Mouse (Mus musculus) lung, postnatal 4 days (tissue): ENCODE results near the gene Degs2.
A peak's percentile ranks its signal among the peaks of the same experiment; 100 is the strongest.

Source experiments
- DNase-seq, 2 experiments: peaks; one replicate each; pipeline ENCODE4 v3.0.0; 2021

Degs2 gene

GRCm38 (mm10) chr12:108699576-108699975 lies 2.5 kb downstream of the Degs2 start:
- DNase-seq, result peak in 1 of 2 experiments; percentile 14

DNA sequence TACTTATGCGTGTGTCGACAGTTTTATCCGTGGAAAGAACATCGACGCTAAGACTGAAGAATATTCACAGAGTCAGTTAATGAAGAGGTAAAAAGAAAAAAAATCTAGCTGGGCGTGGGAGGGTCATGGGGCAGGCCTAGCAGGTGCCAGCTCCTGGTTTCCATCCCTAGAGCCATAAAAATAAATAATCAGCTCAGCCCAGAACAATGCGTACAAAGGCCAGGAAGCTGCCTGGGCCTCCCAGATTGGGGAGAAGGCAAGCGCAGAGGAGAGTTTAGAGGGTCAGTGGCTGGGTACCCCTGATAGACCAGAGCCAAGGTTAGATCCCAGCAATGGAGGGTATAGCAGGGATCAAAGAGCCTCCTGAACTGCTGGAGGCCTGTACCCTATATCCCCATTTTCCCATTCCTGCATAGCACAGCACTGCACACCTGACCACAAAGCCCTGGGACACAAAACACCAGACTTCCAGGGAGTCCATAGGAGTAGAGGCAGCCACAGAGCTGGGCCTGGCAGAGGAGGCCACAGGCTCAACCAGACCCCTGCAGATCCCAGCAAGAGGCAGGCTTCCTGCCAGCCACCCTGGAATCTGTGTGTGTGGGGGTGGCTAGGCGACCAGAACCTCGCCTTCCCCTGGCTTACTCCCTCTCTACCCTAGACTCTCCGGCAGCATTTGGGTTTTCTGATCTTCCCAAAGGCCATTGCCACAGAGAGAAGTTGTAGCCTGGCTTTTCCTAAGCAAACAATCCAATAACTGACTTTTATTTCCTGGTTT lies 3.2 kb downstream of the Degs2 start:
- DNase-seq, result peak; percentile 9 to 27

DNA sequence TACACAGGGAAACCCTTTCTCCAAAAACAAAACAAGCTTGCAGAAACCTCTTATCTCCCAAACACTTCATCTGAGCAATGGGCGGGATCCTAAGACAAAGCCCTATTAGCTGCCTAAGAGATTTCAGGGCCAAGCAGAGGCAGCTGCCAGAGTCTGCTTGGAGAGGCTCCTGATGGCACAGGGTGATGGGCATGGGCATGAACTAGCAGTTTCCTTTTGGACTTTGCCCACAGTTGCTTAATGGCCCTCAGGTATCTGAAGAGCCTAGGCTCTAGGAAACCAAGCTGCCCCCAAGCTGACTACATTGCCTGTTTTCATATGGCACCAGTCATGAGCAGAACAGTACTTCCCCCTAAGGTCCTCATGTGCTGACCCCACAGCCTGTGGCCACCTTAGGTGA lies 7.9 kb downstream of the Degs2 start:
- DNase-seq, result no peak

DNA sequence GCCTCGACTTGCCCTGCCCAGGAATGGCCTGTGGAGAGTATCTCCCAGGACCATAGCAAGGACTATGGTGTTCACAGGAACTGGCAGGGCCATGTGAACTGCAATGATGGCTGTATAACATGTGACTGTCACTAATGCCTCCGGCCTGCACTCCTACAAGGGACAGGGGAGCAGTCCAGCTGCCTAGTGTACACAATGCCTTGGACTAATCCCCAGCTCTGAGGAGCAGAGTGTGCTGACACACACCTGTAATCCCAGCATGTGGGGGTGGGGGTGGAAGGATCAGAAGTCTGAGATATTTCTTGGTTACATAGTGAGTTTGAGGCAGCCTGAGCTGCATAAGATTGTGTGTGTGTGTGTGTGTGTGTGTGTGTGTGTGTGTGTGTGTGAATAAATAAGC lies 8.5 kb downstream of the Degs2 start:
- DNase-seq, result no peak

DNA sequence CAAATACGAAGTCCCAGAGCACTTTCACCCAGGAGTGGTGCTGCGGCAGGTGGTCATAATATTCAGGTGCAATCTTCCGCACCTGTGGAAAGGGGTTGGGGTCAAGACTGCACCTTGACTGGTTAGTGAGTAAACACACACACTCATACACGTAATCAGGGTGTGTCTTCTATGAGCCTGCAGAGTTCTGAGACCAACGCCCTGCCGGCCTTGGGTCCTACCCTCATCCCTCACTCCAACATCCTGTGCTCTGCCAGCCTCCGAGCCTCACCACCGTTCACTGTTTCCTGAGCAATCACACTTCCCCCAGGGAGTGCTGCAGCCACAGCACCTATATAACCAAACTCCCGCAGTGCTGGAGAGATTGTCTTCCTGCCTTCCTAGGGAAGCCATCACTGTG lies 11.6 kb downstream of the Degs2 start:
- no peak for DNase-seq

DNA sequence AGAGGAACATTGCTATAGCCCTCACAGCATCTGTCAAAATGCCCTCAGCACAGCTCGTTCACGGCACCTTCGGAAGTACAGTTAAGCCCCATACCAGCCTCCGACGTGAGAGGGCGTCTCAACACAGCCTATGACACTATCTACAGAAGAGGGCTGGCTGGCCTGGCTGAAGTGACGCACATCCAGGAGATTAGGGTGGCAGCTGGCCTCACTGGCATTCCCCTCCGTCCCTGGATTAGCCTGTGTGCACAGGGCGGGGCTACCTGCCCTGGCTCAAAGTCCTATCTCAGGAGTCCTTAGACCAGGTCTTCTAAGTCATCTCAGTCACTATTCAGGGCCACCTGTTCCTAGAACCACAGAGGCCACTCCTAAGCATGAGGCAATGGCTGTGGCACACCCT lies 12.9 kb downstream of the Degs2 start:
- peak; percentile 45 to 61 for DNase-seq

DNA sequence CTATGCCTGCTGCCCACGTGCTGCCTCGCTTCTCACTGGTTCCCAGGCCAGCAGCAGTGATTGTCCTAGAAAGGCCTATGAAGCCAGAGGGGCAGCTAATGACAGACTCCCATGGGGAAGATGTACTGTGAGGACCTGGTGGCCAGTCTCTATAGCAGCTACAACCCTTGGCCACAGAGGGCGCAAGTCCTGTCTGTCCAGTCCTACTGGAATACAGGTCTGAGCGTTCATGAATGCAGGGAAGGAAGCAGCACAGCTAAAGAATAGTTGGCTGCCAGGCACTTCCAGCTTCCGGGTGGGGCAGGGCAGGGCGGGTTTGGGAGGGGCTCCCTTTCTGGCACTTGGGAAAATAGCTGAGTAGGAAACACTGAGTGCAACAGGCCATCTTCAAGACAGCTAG lies 15.2 kb downstream of the Degs2 start:
- DNase-seq, result peak; percentile 61 to 66

- no peak for DNase-seq
Measured at GRCm38 (mm10) chr12:108686463-108686862, 15.7 kb downstream of the Degs2 start.

GRCm38 (mm10) chr12:108682240-108683023 lies 19.7 kb downstream of the Degs2 start:
- DNase-seq, result no peak

GRCm38 (mm10) chr12:108680861-108681260 lies 21.3 kb downstream of the Degs2 start:
- DNase-seq, result no peak

DNA sequence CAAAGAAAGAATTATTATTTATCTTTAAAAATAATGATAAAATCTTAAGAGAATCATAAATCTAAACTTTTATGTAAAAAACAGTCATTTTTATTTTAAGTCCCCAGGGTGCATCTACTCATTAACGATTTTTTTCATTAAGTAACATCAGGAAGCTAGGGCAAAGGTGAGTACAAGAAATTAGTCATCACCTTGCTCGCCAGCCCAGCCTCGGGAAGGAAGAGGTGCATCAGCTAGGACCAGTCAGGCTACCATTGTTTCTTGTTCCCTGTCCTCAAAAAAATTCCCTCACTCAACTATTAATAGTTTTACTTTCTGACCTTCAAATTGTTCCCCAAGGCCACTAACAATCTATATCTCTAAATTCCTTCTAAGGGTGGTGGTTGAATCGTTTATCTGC lies 23.7 kb downstream of the Degs2 start:
- DNase-seq, result no peak

DNA sequence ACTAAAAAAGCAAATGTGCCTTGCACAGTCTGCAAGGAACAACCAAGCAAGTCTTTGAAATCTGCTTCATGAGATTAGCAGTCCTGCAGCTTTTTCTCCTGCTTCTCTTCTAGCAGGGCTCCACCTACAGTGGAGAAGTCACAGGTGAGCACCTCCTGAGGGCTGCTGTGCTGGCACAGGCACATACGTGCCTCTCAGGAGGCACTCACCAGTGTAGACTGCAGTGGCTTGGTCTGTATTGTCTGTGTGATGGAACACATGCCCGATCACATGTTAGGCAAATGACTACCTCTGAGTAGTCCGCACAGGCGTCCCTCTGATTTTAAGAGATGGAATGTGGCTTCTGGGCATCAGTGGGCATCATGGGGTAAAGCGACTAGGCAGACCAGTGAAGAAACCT lies 25.0 kb downstream of the Degs2 start:
- DNase-seq, result no peak

DNA sequence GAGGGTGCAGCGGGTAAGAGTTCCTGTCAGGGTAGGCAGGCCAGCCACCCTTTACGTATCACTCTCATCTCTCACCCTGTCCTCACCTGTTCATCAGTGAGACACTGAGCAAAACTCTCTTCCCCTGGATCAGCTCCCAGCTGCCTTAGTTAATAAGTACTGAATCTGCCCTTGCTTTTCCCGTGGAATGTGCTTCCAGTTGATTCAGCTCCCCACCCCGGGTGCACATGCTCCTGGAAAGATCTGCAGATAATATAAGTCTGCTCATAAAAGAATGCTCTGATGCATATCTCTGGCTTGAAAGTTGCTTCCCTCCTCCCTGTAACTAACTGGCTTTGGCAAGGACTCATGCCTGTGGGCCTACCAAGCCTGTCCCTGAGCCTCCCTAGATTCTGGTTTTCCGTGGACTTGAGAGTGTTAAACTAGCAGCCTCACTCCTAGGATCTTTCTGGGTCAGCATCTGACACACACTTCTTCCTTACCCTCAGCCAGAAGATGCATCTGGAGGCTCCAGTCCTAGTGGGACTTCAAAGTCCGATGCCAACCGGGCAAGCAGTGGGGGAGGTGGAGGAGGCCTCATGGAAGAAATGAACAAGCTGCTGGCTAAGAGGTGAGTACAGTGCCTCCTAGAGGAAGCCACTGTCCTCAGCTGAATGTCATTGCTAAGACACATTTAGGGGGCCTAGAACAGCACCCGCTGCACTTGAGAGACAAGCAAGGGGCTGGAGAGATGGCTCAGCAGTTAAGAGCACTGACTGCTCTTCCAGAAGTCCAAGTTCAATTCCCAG lies 26.3 kb downstream of the Degs2 start:
- DNase-seq, result no peak

DNA sequence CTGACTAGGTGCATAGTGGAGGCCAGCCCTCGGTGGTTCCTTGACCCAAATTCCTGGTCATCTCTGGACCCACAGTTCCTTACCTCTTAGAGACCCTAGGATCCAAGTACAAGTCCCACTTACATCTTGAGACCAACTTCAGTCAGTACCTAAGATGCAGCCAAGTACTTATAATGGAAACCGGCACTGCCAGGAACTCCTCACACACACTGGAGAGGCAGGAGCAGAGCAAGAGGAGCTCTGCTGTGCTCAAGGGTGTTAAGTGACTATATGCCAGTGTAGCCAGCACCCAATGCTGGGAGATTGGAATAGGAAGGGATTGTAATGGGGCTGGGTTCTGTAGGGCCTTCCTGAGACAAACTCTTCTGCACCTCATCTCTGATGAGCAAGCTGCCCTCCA lies 27.2 kb downstream of the Degs2 start:
- peak in 1 of 2 experiments; percentile 43 for DNase-seq

- DNase-seq, result peak; percentile 50 to 69
Measured at GRCm38 (mm10) chr12:108674502-108674901, 27.6 kb downstream of the Degs2 start.

GRCm38 (mm10) chr12:108673546-108673945 lies 28.6 kb downstream of the Degs2 start:
- no peak for DNase-seq

DNA sequence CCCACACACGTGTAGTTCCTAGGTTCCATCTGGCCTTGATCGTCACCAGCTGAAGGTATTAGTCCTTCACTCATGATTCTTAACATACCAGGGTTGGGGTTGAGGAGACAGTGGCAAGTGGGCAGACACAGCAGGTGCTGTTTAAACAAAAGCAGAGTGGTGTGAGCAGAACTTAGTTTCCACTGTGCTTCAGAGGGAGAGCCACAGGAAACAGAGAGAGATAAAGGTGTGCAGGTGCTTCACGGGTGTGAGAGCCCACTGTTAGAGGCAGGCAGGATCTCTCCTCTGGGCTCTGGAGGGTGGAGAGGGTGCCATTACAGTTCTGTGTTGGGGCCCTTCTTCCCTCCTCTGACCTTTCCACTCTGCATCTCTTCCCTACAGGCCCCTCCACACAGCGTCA lies 29.2 kb downstream of the Degs2 start:
- no peak for DNase-seq

DNA sequence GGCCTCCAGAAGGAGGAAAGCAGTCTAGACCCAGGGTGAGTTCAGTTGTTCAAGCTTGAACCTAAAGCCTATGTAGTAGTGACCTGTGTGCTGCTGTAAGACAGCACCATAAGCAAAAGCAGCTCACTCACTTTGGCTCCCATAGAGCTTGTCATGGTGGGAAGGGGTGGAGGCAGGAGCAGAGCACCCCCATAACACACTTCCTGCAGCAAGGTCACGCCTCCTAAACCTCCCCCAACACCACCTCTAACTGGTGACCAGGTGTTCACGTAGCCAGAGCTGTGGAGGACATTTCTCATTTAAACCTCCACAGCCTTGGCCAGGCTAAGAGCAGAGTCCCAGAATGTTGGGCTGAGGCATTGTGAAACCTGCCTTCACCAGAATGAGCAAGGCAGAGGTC lies 30.6 kb downstream of the Degs2 start:
- no peak for DNase-seq

DNA sequence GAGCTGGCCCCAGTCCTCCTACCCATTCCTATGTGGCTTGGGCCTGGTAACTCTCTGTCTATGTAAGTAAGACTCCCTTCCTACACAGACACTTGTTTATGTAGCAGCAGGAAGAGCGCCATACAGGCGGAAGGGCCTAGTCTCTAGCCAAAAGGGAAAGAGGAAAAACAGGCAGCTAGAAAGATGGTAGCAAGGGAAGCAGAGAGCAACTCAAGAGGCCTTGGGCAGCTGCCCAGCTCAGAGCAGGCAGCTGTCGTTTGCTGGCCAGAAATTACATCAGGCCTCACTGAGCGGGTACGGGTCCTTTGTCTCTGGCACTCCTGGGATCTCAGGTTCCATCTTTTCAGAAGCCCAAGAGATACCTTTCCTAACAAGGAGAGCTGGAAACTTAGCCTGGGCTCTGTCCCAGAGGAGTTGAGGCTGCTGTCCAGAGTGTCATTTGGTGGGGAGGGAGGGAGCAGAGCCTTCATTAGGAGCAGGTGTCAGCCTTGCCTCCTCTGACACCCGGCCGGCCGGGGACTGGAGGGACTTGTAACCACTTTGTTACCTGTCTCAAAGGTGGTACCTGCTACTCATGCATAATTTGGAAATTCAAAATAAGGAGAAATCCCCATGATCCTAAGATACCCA lies 33.4 kb downstream of the Degs2 start:
- DNase-seq, result peak; percentile 32 to 67

DNA sequence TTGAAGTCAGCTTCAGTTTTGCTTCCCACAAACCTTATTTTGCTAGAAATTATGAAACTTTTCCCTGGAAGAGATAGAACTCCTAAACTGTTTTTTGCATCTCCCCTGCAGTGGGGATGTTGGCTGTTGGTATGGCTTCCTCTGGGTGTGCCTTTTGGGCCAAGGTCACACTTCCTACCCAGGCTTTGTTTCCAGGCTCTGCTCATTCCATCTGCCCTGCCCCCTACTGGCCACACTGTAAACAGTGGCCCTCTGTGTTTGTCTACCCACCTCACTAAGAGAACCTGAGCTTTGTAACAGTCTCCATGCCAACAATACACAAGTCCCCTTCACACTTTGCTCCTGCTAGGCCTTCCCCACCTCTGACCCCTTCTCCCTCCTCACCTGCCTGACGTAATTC lies 44.8 kb downstream of the Degs2 start:
- DNase-seq, result peak; percentile 66 to 77

DNA sequence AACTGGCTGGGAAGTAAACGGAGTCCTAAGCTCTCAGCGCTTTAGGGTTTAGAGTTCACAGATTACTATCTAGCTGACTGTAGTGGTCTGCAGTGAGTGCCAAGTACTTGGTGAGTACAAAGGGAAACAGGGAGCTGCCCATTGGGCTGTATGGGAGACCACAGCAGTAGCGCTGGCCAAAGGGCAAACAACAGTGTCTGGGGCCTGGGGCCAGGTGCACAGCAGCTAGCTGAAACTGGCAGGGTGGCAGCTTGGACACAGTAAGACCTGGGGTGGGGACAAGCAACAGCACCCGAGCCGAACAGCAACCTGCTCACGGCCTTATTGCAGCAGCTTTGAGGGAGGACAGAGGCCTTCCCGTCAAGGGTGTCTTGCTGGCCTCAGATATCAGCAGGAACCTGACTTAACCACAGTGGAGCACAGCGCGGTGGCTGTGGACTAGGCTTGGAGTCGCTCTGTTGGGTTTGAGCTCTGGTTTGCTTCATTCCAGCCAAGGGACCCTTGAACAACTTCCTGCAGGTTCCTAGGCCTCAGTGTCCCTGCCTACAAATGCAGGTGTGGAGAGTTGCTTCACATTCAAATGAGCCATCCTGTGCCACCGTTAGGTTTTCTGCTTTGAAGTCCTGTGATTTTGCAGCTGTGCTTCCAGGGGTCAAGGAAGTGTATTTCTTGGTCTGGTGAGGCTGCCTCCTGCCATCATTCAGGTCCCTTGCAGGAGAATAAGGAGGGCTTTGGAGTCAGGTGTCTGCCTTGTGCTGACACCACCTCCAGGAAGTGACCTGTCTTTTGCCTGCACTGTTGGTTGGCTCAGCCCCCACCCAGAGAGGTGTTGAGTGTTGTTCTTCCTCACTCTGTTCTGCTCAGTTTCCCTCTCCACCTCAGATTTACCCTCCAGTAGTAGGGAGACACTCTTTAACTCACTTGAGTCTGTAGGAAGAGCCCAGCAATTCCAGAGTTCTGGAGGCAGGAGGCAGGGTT lies 48.5 kb downstream of the Degs2 start:
- DNase-seq, result no peak
